Mouse (Mus musculus): ENCODE measurements around the gene Naip2. TPM values are rescaled to one million over a fixed set of nuclear protein-coding genes. Genes with fewer than 3 reads are reported as not detected.

Naip2 gene
- 2.1 TPM for polyA plus RNA-seq (2014; fragmentation: Illumina TruSeq; extraction: RNeasy Lipid Tissue Mini Kit (QIAGEN cat#74804); ENCODE audit: low read depth, low replicate concordance)

DNA sequence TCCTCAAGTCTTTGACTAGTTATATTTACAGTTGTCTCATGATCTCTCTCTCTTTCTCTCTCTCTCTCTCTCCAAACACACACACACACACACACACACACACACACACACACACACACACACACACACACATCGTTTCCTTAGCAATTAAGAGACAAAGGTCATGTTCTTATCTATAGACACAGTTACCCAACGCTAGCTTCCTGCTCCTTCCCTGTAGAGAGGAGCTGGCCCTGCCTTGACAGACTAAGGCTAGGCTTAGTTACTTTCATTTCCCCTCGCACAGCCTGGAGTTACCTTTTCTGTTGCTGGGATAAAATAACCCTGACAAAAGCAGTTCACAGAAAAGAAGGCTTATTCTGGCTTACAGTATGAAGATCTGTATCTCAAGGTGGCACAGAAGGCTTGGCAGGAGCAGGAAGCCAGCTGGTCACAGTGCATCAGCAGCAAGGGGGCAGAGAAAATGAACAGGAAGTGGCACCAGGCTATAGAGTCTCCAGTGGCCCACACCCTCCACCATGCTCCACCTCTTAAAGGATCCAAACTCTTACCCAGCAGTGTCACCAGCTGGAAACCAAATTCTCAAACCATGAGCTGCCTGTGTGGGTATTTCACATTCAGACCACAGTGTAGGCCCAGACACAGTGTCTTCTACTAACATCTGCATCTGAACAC, at the start of gene Naip2:
Gene Naip2, minus strand, starts transcription at position 434 of the 675 bp plus-strand sequence.

DNA sequence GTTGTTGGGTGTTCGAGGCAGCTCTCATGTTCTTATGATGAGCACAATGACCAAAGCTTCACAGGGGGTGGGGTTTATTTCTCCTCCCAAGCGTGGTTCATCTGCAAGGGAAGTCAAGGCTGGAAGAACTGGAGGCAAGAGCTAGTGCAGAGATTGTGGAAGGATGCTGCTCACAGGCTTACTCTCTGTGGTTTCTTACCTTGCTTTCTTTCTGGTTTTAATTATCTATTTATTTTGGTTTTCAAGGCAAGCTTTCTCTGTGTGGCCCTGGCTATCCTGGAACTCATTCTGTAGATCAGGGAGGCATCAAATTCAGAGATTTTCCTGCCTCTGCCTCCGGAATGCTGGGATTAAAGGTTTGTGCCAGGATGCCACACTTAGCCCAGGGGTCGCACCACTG, 44.3 kb upstream of the Naip2 start, which contains the start of gene Naip5:
Gene Naip5, minus strand, starts transcription at position 101 of the 400 bp plus-strand sequence.

DNA sequence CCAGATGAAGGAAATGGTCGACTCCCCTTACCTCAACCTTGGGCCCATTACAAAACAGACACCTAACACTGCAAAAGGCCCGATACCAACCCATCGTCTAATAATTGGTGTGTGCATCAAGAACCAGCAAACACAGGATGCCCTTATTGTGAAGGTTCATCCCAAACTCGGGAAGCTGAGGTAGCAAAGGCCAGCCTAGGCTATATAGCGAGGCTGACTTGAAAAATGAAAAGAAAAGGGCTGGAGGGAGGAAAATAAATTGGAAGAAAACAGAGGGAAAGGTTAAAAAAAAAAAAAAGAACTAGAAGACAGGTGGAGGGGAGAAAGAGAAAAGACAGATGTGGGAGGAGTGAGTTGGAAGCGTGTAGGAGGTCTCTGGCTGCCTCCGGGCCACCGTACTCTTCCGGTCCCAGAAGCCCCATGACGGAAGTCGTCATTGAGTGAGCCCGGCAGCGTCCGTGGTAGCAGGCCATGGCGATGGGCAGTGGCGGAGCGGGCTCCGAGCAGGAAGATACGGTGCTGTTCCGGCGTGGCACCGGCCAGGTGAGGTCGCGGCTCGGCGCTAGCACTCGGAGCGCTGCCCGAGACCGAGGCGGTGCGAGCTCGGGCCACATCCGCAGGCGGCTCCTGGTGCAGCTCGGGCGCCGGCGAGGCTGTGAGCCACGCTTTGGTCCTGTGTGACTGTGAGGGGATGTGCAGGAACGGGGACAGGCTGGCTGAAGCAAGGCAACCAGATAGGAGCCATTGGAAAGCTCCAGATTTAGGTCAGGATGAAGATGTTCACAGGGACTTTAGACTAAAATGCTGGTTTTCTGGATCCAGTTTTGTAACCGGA, 77.3 kb downstream of the Naip2 start, which contains the start of gene Smn1:
Gene Smn1, plus strand, starts transcription at position 430 of the 835 bp plus-strand sequence.

DNA sequence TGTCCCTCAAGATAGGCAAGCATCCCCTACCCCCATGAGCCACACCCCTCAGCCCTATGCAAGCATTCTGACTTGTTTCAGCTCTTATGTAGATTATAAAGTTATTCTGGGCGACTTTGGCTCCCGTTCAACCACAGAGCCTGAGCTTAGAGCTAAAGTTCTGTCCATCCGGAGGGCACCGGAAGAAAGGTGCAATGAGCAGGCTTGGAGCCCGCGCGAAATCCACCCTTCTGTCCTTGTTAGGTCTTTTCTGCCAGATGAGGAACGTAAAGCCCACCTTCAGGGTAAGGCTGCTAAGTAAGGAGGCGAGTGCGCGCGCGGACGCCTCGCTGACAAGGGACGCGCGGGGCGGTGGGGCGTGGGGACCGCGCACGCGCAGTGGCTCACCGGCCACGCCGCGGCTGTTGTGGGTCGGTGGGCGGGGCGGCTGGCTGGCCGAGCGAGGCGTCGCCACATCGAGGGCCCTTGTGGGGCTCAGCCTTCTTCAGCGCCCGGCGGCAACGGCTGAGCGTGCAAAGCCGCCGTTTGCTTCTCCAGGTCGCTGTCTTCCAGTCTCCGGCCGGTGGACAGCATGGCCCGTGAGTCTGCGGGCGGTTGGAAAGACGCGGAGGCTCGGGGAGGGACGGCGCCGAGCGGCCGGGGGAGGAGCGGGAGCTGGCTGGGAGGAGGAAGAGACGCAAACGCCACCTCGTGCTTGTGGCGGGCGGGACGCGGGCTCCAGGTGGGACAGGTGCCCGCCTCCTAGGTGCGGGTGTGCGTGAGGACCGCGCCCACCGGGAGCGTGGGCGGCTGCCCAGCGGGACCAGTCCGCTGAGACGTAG, 94.0 kb downstream of the Naip2 start, which contains the start of gene Serf1:
Gene Serf1, plus strand, starts transcription at position 361 of the 821 bp plus-strand sequence.

DNA sequence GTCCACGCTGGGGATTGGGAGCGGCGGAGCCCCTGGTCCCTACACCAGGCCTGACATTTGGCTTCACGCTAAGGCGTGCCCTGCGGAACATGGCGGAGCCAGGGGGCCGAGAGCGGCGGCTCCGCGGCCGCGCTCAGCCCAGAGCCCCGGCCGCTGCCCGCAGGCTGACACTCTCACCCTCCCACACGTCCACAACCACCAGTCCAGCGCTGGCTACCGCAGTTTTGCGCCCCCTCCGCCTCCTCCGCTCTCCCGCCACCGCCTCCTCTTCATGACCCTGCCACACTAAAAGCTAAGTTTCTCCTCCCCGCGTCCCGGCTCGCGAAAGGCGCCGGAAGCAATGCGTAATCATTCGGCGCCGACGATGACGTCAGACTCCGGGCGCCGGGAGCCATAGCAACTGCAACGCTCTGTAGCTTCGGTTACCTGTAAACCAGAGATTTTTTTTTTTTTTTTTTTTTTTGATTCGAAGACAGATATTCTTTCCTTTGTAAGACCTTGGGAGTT, 98.1 kb downstream of the Naip2 start, which contains the start of gene Bdp1:
Gene Bdp1, minus strand, starts transcription at position 323 of the 507 bp plus-strand sequence.

Other genes starting within 250 kb of the Naip2 start
- gene Mccc2, start 186.5 kb downstream of the Naip2 start, polyA plus RNA-seq (2014; fragmentation: Illumina TruSeq; extraction: RNeasy Lipid Tissue Mini Kit (QIAGEN cat#74804); ENCODE audit: low read depth, low replicate concordance) = 214 TPM
- 32.2 TPM for gene Bdp1, start 98.0 kb downstream of the Naip2 start, polyA plus RNA-seq (2014; fragmentation: Illumina TruSeq; extraction: RNeasy Lipid Tissue Mini Kit (QIAGEN cat#74804); ENCODE audit: low read depth, low replicate concordance)
- 96.8 TPM for gene Serf1, start 94.1 kb downstream of the Naip2 start, polyA plus RNA-seq (2014; fragmentation: Illumina TruSeq; extraction: RNeasy Lipid Tissue Mini Kit (QIAGEN cat#74804); ENCODE audit: low read depth, low replicate concordance)
- 37.3 TPM for gene Smn1, start 77.2 kb downstream of the Naip2 start, polyA plus RNA-seq (2014; fragmentation: Illumina TruSeq; extraction: RNeasy Lipid Tissue Mini Kit (QIAGEN cat#74804); ENCODE audit: low read depth, low replicate concordance)
- gene Naip5, start 44.2 kb upstream of the Naip2 start, polyA plus RNA-seq (2014; fragmentation: Illumina TruSeq; extraction: RNeasy Lipid Tissue Mini Kit (QIAGEN cat#74804); ENCODE audit: low read depth, low replicate concordance) = 0.77 TPM
- 0.32 TPM for gene Naip6, start 115.6 kb upstream of the Naip2 start, polyA plus RNA-seq (2014; fragmentation: Illumina TruSeq; extraction: RNeasy Lipid Tissue Mini Kit (QIAGEN cat#74804); ENCODE audit: low read depth, low replicate concordance)

Data from kidney, adult 10 weeks (tissue).